Mouse (Mus musculus) small intestine, adult 10 weeks (tissue): ENCODE measurements around the gene Eif4a1. TPM values are rescaled to one million over a fixed set of nuclear protein-coding genes. Genes with fewer than 3 reads are reported as not detected.

Experiments
- polyA plus RNA-seq: library from polyadenylated mRNA; stranded (reverse); fragments of 350-450 nt; fragmentation: Illumina TruSeq; extraction: RNeasy Lipid Tissue Mini Kit (QIAGEN cat#74804); gene quantifications from one replicate; pipeline ENCODE4 v1.2.3, GENCODE M21; 2014; ENCODE audit warnings: low replicate concordance

The Eif4a1 gene
- polyA plus RNA-seq: 261 TPM

GRCm38 (mm10) chr11:69672211-69672706 lies at the start of gene Eif4a1:
Gene Eif4a1 (minus strand): TSS chr11:69672423.

GRCm38 (mm10) chr11:69695361-69696181 lies 23.3 kb upstream of the Eif4a1 start, which contains the start of the genes Tnfsf12 and Tnfsfm13:
Gene Tnfsf12 (minus strand): TSS chr11:69695849.
Gene Tnfsfm13 (minus strand): TSS chr11:69696098.

DNA sequence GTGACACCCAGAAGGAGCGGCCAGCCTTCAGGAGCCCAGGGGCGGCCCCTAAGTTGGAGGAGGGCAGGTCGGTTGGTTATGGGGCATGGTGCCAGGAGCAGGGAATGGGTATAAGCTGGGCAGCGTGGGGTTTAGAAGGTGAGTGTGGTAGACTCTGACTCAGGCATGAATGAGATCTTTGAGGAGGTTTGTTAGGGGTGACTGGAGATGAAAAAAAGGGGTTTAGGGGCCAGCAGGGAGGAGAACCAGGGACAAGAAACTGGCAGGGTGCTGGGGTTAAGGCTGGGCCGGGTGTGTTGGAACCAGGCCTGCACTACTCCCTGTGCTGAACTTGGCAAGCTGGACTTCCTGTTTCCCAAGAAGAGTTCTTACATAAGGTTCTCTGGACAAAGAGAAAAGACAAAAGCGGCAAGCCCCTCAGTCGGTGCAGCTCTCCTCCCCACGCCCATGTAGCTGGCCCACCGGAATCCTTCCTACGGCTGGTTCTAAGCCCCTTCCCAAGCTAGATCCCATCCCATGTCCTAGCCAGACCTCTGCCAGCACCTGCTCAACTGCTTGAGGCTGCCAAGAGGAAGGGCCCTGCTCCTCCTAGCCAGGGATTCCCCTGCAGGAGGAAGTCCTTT lies 13.4 kb upstream of the Eif4a1 start, which contains the start of gene Tnfsf13:
Gene Tnfsf13 (minus strand): TSS at position 259 of the 623 bp plus-strand sequence.

GRCm38 (mm10) chr11:69681314-69682208 lies 9.3 kb upstream of the Eif4a1 start, which contains the start of gene Senp3:
Gene Senp3 (minus strand): TSS chr11:69682084.

GRCm38 (mm10) chr11:69665961-69666664 lies 6.1 kb downstream of the Eif4a1 start, which contains the start of gene Cd68:
Gene Cd68 (minus strand): TSS chr11:69666153.

GRCm38 (mm10) chr11:69662213-69662966 lies 9.8 kb downstream of the Eif4a1 start, which contains the start of gene Mpdu1:
Gene Mpdu1 (minus strand): TSS chr11:69662642.

GRCm38 (mm10) chr11:69655264-69656064 lies 16.8 kb downstream of the Eif4a1 start, which contains the start of gene Sox15:
Gene Sox15 (plus strand): TSS chr11:69655314.

DNA sequence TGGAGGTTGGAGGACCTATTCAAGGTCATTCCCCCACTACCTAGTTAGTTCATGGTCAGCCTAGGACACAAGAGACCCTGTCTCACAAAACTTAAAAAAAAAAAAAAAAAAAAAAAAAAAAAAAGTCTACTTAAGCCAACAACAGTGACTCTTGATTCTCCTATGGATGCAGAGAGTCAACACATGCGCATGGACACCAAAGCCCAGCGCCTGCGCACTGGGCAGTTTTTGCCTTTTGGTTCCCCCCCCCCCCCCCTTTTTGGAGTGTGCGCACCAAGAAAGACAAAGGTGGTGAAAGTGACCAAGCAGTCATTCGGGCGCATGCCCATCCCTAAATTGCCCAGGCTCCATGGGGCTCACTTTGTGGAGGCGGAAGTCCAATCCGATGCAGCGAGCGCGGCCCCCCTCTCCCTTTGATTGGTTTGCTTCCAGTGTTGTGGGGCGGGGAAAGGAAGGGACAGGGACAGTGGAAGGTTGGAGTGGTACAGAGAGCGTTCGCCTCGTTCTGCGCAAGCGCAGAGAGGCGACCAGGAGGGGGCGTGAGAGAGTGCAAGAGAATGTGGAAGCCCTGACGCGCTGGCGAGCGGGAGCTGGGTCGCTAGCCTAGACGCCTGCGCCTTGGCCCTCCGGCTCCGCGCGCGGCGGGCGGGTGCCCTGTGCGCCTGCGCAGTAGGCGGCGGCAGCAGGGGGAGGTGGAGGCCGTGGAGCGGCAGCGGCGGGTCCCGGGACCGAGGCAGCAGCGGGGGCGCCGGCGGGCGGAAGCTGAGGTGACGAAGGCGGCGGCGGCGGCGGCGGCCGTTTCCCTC lies 39.7 kb downstream of the Eif4a1 start, which contains the start of gene Fxr2:
Gene Fxr2 (plus strand): TSS at position 707 of the 806 bp plus-strand sequence.

GRCm38 (mm10) chr11:69621571-69622268 lies 50.5 kb downstream of the Eif4a1 start, which contains the start of gene Sat2:
Gene Sat2 (plus strand): TSS chr11:69622024.

GRCm38 (mm10) chr11:69617805-69618204 lies 54.4 kb downstream of the Eif4a1 start, which contains the start of gene Shbg:
Gene Shbg (minus strand): TSS chr11:69617905.

Other genes starting within 250 kb of the Eif4a1 start
- 0.37 TPM for gene Dnah2, start 123.3 kb downstream of the Eif4a1 start, polyA plus RNA-seq
- not detected for gene Efnb3, start 112.2 kb downstream of the Eif4a1 start, polyA plus RNA-seq
- gene Wrap53, start 92.2 kb downstream of the Eif4a1 start, polyA plus RNA-seq: 0.59 TPM
- gene Trp53, start 92.1 kb downstream of the Eif4a1 start, polyA plus RNA-seq: 2.7 TPM
- 2.6 TPM for gene Atp1b2, start 66.5 kb downstream of the Eif4a1 start, polyA plus RNA-seq
- gene Shbg, start 54.5 kb downstream of the Eif4a1 start, polyA plus RNA-seq: not detected
- gene Sat2, start 50.4 kb downstream of the Eif4a1 start, polyA plus RNA-seq: 0.97 TPM
- gene Fxr2, start 39.4 kb downstream of the Eif4a1 start, polyA plus RNA-seq: 7.3 TPM
- gene Sox15, start 17.1 kb downstream of the Eif4a1 start, polyA plus RNA-seq: not detected
- 15.1 TPM for gene Mpdu1, start 9.8 kb downstream of the Eif4a1 start, polyA plus RNA-seq
- 1.7 TPM for gene Cd68, start 6.3 kb downstream of the Eif4a1 start, polyA plus RNA-seq
- 73.2 TPM for gene Senp3, start 9.7 kb upstream of the Eif4a1 start, polyA plus RNA-seq
- gene Tnfsf13, start 13.4 kb upstream of the Eif4a1 start, polyA plus RNA-seq: 26.8 TPM
- 0.41 TPM for gene Tnfsf12, start 23.4 kb upstream of the Eif4a1 start, polyA plus RNA-seq
- gene Tnfsfm13, start 23.7 kb upstream of the Eif4a1 start, polyA plus RNA-seq: 3.9 TPM
- gene Polr2a, start 86.2 kb upstream of the Eif4a1 start, polyA plus RNA-seq: 15.6 TPM
- gene Slc35g3, start 89.5 kb upstream of the Eif4a1 start, polyA plus RNA-seq: not detected
- gene Zbtb4, start 93.5 kb upstream of the Eif4a1 start, polyA plus RNA-seq: 8.3 TPM
- 4.4 TPM for gene Chrnb1, start 123.5 kb upstream of the Eif4a1 start, polyA plus RNA-seq
- gene Fgf11, start 129.4 kb upstream of the Eif4a1 start, polyA plus RNA-seq: 4.6 TPM
- 10.2 TPM for gene Tmem102, start 133.2 kb upstream of the Eif4a1 start, polyA plus RNA-seq
- gene Gm39566, start 142.9 kb upstream of the Eif4a1 start, polyA plus RNA-seq: not detected
- gene Spem2, start 146.0 kb upstream of the Eif4a1 start, polyA plus RNA-seq: not detected
- gene Spem1, start 149.8 kb upstream of the Eif4a1 start, polyA plus RNA-seq: not detected
- 0.15 TPM for gene Nlgn2, start 165.4 kb upstream of the Eif4a1 start, polyA plus RNA-seq
- 4.2 TPM for gene Tmem256, start 166.1 kb upstream of the Eif4a1 start, polyA plus RNA-seq
- gene Plscr3, start 174.0 kb upstream of the Eif4a1 start, polyA plus RNA-seq: 0.33 TPM
- gene Tnk1, start 186.3 kb upstream of the Eif4a1 start, polyA plus RNA-seq: 5.0 TPM
- gene Tmem95, start 205.6 kb upstream of the Eif4a1 start, polyA plus RNA-seq: not detected
- gene Kctd11, start 209.0 kb upstream of the Eif4a1 start, polyA plus RNA-seq: 1.4 TPM
- gene Acap1, start 223.1 kb upstream of the Eif4a1 start, polyA plus RNA-seq: 0.67 TPM
- 7.0 TPM for gene 2810408A11Rik, start 228.6 kb upstream of the Eif4a1 start, polyA plus RNA-seq
- gene Neurl4, start 228.6 kb upstream of the Eif4a1 start, polyA plus RNA-seq: 1.6 TPM
- gene Gps2, start 241.5 kb upstream of the Eif4a1 start, polyA plus RNA-seq: 10.7 TPM
- gene Eif5a, start 249.5 kb upstream of the Eif4a1 start, polyA plus RNA-seq: 136 TPM